Mouse (Mus musculus): ENCODE measurements around the gene Cd207. TPM values are rescaled to one million over a fixed set of nuclear protein-coding genes. Genes with fewer than 3 reads are reported as not detected.

Gene Cd207
- polyA plus RNA-seq, 1 experiment from 2014 or later, result not detected

DNA sequence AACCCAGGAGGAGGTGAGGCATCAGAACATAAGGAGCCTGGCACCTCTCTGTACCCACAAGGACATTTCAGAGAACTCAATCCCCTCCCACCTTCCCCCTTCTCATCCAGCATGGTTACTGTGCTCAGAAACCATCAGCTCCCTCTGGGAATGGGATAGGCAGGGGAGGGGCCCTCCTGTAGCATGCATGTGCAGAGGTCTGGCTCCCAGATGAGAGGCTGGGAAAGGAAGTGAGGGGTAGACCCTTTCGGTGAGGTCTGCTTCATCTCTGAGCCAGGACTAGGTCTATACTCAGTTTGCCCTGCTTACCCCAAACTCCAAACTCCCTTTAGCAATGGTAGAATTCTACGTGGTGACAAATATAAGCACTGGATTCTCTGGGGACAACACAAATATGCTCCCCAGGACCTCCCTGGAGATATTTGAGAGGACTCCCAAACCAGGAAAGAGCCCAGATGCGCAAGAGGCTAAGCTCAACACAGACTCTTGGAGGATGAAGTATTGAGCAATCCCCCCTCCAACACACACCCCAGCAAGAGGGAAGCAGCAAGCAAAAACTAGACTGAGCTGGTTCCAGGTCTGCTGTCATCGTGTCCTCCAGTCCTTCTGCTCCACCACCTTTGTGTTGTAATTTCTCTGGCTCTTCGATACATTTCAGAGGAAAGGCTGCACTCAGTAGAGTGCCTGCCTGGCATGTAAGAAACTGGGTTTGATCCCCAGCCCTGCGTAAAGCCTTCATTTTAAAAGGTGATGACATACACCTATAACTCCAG, 30.3 kb upstream of the Cd207 start:
- no peak overlapping the region for H3K27ac ChIP-seq
- H3K27me3 ChIP-seq, result peaks cover 100% of the 10 kb centered on the region
- H3K4me2 ChIP-seq, result no peak overlapping the region
- 5% methylated on average over 6 of the region's 6 CpGs for WGBS
- no peak for ATAC-seq (replicated peaks; ENCODE audit: low FRiP score)
- H3K36me3 ChIP-seq, result no peaks in the 10 kb centered on the region
- H3K4me3 ChIP-seq (replicated peaks), result no peak overlapping the region
- H3K9me3 ChIP-seq (replicated peaks), result no peaks in the 10 kb centered on the region
- peaks cover 21% of the 10 kb centered on the region for H3K4me1 ChIP-seq
- no peak overlapping the region for H3K9ac ChIP-seq

- H3K9me3 ChIP-seq (replicated peaks), result no peaks in the 10 kb centered on the region
- no peak overlapping the region for H3K27ac ChIP-seq
- no peak overlapping the region for H3K4me2 ChIP-seq
- H3K36me3 ChIP-seq, result no peaks in the 10 kb centered on the region
- peaks cover 96% of the 10 kb centered on the region for H3K27me3 ChIP-seq
- 21% methylated on average over 5 of the region's 5 CpGs for WGBS
- H3K9ac ChIP-seq, result no peak overlapping the region
- no peak for ATAC-seq (replicated peaks; ENCODE audit: low FRiP score)
- H3K4me1 ChIP-seq, result peaks cover 9% of the 10 kb centered on the region
- H3K4me3 ChIP-seq (replicated peaks), result no peak overlapping the region
Measured at GRCm38 (mm10) chr6:83704701-83705100, 27.0 kb upstream of the Cd207 start.

GRCm38 (mm10) chr6:83704294-83704693, 26.6 kb upstream of the Cd207 start:
- no peak for ATAC-seq (replicated peaks; ENCODE audit: low FRiP score)
- no peak overlapping the region for H3K9ac ChIP-seq
- 13% methylated on average over 1 of the region's 1 CpGs for WGBS

DNA sequence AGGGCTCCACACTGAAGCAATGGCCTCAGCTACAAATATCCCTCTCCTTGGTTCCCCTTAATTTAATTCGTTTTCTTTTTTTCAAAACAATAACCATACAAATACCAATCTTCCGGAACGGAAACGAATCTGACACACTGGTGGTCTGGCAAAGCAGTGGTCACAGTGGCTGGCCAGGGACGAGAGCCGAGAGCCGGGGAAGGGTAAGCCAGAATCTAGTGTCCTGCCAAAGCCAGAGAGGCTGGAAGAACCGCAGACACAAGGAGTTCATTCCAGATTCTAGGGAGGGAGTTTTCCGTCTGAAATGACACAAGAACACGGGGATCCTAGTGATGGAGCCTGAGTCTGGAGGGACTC, 26.0 kb upstream of the Cd207 start:
- H3K4me1 ChIP-seq, result peaks cover 9% of the 10 kb centered on the region
- WGBS, result 2% methylated on average over 10 of the region's 10 CpGs
- H3K9me3 ChIP-seq (replicated peaks), result no peaks in the 10 kb centered on the region
- H3K4me3 ChIP-seq (replicated peaks), result no peak overlapping the region
- no peak overlapping the region for H3K9ac ChIP-seq
- peaks cover 96% of the 10 kb centered on the region for H3K27me3 ChIP-seq
- no peak overlapping the region for H3K4me2 ChIP-seq
- ATAC-seq (replicated peaks; ENCODE audit: low FRiP score), result no peak
- H3K36me3 ChIP-seq, result no peaks in the 10 kb centered on the region
- no peak overlapping the region for H3K27ac ChIP-seq

More at GRCm38 (mm10) chr6:83704294-83704693, 26.6 kb upstream of the Cd207 start:
- peaks cover 9% of the 10 kb centered on the region for H3K4me1 ChIP-seq
- no peaks in the 10 kb centered on the region for H3K9me3 ChIP-seq (replicated peaks)
- H3K27ac ChIP-seq, result no peak overlapping the region
- H3K27me3 ChIP-seq, result peaks cover 96% of the 10 kb centered on the region
- H3K36me3 ChIP-seq, result no peaks in the 10 kb centered on the region
- no peak overlapping the region for H3K4me3 ChIP-seq (replicated peaks)
- H3K4me2 ChIP-seq, result no peak overlapping the region

- WGBS, result under 1% methylated on average over 27 of the region's 27 CpGs
Measured at GRCm38 (mm10) chr6:83703000-83703721, 25.5 kb upstream of the Cd207 start.

GRCm38 (mm10) chr6:83702146-83702999, 24.7 kb upstream of the Cd207 start:
- Histone ChIP-seq H3K4me3 (replicated peaks) (peak overlapping the region; percentile 1; the same call in 1 of the 2 replicates), H3K27me3 (peaks cover 96% of the 10 kb centered on the region), H3K36me3 (no peaks in the 10 kb centered on the region), H3K9me3 (replicated peaks) (no peaks in the 10 kb centered on the region), H3K4me1 (peaks cover 9% of the 10 kb centered on the region), H3K9ac (no peak overlapping the region), H3K4me2 (peak overlapping the region; percentile 9; the same call in 1 of the 2 replicates), H3K27ac (no peak overlapping the region)
- ATAC-seq (replicated peaks; ENCODE audit: low FRiP score), result peak; percentile 74
- WGBS, result 1% methylated on average over 53 of the region's 53 CpGs

More at GRCm38 (mm10) chr6:83703000-83703721, 25.5 kb upstream of the Cd207 start:
- H3K4me2 ChIP-seq, result no peak overlapping the region
- no peaks in the 10 kb centered on the region for H3K9me3 ChIP-seq (replicated peaks)
- H3K27me3 ChIP-seq, result peaks cover 96% of the 10 kb centered on the region
- H3K9ac ChIP-seq, result no peak overlapping the region
- no peak overlapping the region for H3K27ac ChIP-seq
- H3K36me3 ChIP-seq, result no peaks in the 10 kb centered on the region
- no peak overlapping the region for H3K4me3 ChIP-seq (replicated peaks)
- ATAC-seq (replicated peaks; ENCODE audit: low FRiP score), result no peak
- H3K4me1 ChIP-seq, result peaks cover 9% of the 10 kb centered on the region

DNA sequence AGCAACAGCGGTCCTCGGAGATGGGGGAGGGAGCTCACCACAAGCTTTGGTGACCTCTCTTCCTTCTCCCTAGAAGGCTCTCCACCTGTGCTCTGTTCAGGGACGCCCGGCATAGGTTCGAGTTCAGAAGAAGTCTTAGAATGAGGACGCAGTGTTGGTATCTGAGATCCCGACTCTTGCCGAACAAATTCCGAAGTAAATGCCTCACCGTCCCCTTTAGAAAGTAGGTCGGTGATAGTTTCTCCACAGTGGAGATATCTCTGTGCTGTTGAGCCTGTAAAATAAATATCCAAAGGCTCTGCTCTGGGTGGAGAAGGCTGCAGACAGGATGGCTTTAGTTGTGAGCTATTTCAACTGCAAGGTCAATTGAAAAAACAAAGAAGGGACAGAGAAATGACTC, 23.3 kb upstream of the Cd207 start:
- Histone ChIP-seq H3K4me3 (replicated peaks) (no peak overlapping the region), H3K4me2 (no peak overlapping the region), H3K9ac (no peak overlapping the region), H3K36me3 (no peaks in the 10 kb centered on the region), H3K4me1 (peaks cover 9% of the 10 kb centered on the region), H3K9me3 (replicated peaks) (no peaks in the 10 kb centered on the region), H3K27me3 (peaks cover 96% of the 10 kb centered on the region), H3K27ac (no peak overlapping the region)
- no peak for ATAC-seq (replicated peaks; ENCODE audit: low FRiP score)
- WGBS, result under 1% methylated on average over 11 of the region's 11 CpGs

DNA sequence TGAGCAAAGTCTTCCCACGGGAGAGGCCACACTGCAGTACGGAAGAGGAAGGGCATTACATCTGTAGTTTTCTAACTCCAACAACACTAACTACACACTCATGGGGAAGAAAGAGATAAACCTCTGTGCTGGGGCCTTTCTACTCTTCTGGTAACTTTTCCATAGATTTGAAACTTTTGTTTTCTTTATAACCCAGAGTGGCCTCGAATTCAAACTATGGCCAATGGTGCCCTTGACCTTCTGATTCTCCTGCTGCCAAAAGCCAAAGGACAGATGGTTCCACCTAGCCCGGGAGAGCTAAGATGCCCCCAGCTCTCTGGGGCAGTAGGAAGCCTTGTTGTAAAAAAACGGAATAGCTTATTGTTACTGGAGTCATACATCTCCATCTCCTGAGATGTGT, 22.3 kb upstream of the Cd207 start:
- peaks cover 96% of the 10 kb centered on the region for H3K27me3 ChIP-seq
- no peaks in the 10 kb centered on the region for H3K36me3 ChIP-seq
- H3K9ac ChIP-seq, result no peak overlapping the region
- H3K4me1 ChIP-seq, result peaks cover 9% of the 10 kb centered on the region
- H3K27ac ChIP-seq, result no peak overlapping the region
- ATAC-seq (replicated peaks; ENCODE audit: low FRiP score), result no peak
- WGBS, result 1% methylated on average over 5 of the region's 5 CpGs
- no peak overlapping the region for H3K4me3 ChIP-seq (replicated peaks)
- H3K4me2 ChIP-seq, result no peak overlapping the region
- H3K9me3 ChIP-seq (replicated peaks), result no peaks in the 10 kb centered on the region

- Histone ChIP-seq H3K27ac (no peak overlapping the region), H3K36me3 (no peaks in the 10 kb centered on the region), H3K9me3 (replicated peaks) (no peaks in the 10 kb centered on the region), H3K27me3 (peaks cover 96% of the 10 kb centered on the region), H3K4me2 (no peak overlapping the region), H3K4me1 (peaks cover 13% of the 10 kb centered on the region), H3K9ac (no peak overlapping the region), H3K4me3 (replicated peaks) (no peak overlapping the region)
- ATAC-seq (replicated peaks; ENCODE audit: low FRiP score), result no peak
- 2% methylated on average over 8 of the region's 8 CpGs for WGBS
Measured at GRCm38 (mm10) chr6:83697932-83698331, 20.3 kb upstream of the Cd207 start.

GRCm38 (mm10) chr6:83696684-83697083, 19.0 kb upstream of the Cd207 start:
- H3K9me3 ChIP-seq (replicated peaks), result no peaks in the 10 kb centered on the region
- no peak overlapping the region for H3K4me2 ChIP-seq
- H3K27ac ChIP-seq, result no peak overlapping the region
- no peak for ATAC-seq (replicated peaks; ENCODE audit: low FRiP score)
- no peak overlapping the region for H3K4me3 ChIP-seq (replicated peaks)
- H3K36me3 ChIP-seq, result no peaks in the 10 kb centered on the region
- no peak overlapping the region for H3K9ac ChIP-seq
- H3K4me1 ChIP-seq, result peaks cover 4% of the 10 kb centered on the region; the same call in 1 of the 2 replicates
- under 1% methylated on average over 7 of the region's 7 CpGs for WGBS
- peaks cover 98% of the 10 kb centered on the region for H3K27me3 ChIP-seq

GRCm38 (mm10) chr6:83695731-83696130, 18.1 kb upstream of the Cd207 start:
- Histone ChIP-seq H3K27me3 (peaks cover 99% of the 10 kb centered on the region), H3K9me3 (replicated peaks) (no peaks in the 10 kb centered on the region), H3K4me1 (peaks cover 4% of the 10 kb centered on the region; the same call in 1 of the 2 replicates), H3K4me2 (no peak overlapping the region), H3K36me3 (no peaks in the 10 kb centered on the region), H3K27ac (no peak overlapping the region), H3K9ac (no peak overlapping the region), H3K4me3 (replicated peaks) (no peak overlapping the region)
- WGBS, result 4% methylated on average over 3 of the region's 3 CpGs
- ATAC-seq (replicated peaks; ENCODE audit: low FRiP score), result no peak

- no peak overlapping the region for H3K4me2 ChIP-seq
- WGBS, result 1% methylated on average over 9 of the region's 9 CpGs
- ATAC-seq (replicated peaks; ENCODE audit: low FRiP score), result no peak
Measured at GRCm38 (mm10) chr6:83693835-83694234, 16.2 kb upstream of the Cd207 start.

More at GRCm38 (mm10) chr6:83693835-83694234, 16.2 kb upstream of the Cd207 start:
- Histone ChIP-seq H3K27me3 (peaks cover 95% of the 10 kb centered on the region), H3K9ac (no peak overlapping the region), H3K36me3 (no peaks in the 10 kb centered on the region), H3K9me3 (replicated peaks) (no peaks in the 10 kb centered on the region), H3K27ac (no peak overlapping the region), H3K4me3 (replicated peaks) (no peak overlapping the region), H3K4me1 (peaks cover 4% of the 10 kb centered on the region; the same call in 1 of the 2 replicates)

All from kidney, embryonic 15.5 days (tissue).